Mouse (Mus musculus) hindbrain, embryonic 10.5 days (tissue): ENCODE data around the gene Fopnl. TPM values are rescaled to one million over a fixed set of nuclear protein-coding genes. Genes with fewer than 3 reads are reported as not detected.

Experiments
- DNase-seq: peaks from one replicate; pipeline ENCODE4 v3.0.0-alpha.2; 2017; ENCODE audit warnings: low spot score
- H3K27ac ChIP-seq: fragments of 300-500 bp; sonication (generic); 2 replicates; pipeline ENCODE4 v1.5.1; 2016; ENCODE audit warnings: mild to moderate bottlenecking, moderate library complexity
- H3K27me3 ChIP-seq: fragments of 300-500 bp; sonication (generic); 2 replicates; pipeline ENCODE4 v1.6.1; 2016; ENCODE audit warnings: mild to moderate bottlenecking; ENCODE audit not compliant: poor library complexity, insufficient read depth, severe bottlenecking
- H3K36me3 ChIP-seq: fragments of 300-500 bp; sonication (generic); 2 replicates; pipeline ENCODE4 v1.6.1; 2016; ENCODE audit warnings: mild to moderate bottlenecking, moderate library complexity
- H3K4me1 ChIP-seq: fragments of 300-500 bp; sonication (generic); replicated peaks from 2 replicates; pipeline ENCODE4 v1.6.1; 2016; ENCODE audit warnings: mild to moderate bottlenecking
- H3K4me3 ChIP-seq: fragments of 300-500 bp; sonication (generic); 2 replicates; pipeline ENCODE4 v1.5.1; 2016; ENCODE audit warnings: mild to moderate bottlenecking, moderate library complexity
- H3K9me3 ChIP-seq: fragments of 300-500 bp; sonication (generic); 2 replicates; pipeline ENCODE4 v1.6.1; 2016; ENCODE audit warnings: mild to moderate bottlenecking, moderate library complexity
- WGBS: fragments of 180-500 bp; shearing (Covaris S2); methylation state at CpG from one replicate; pipeline ENCODE4 v1.1.7; 2016; 5-methylcytosine and 5-hydroxymethylcytosine counted together
- polyA plus RNA-seq: library from polyadenylated mRNA; unstranded; fragments of >200 nt; fragmentation: Nextera tagmentation; extraction: Ambion mirVana; gene quantifications from 2 replicates; pipeline ENCODE4 v1.2.1, GENCODE M21; 2016

Gene Fopnl
- 143 and 164 TPM in 2 replicates for polyA plus RNA-seq

GRCm38 (mm10) chr16:14316884-14317876, at the start of gene Fopnl:
TSS of gene Fopnl (minus strand) at chr16:14317405.
- DNase-seq, result peak; percentile 95
- Histone ChIP-seq H3K4me1 (peaks cover 18% of the 10 kb centered on the region), H3K4me3 (peak within 1 kb of the TSS; percentile 80), H3K36me3 (peaks cover 19% of the 10 kb centered on the region), H3K27ac (peak within 1 kb of the TSS; percentile 96), H3K27me3 (no peaks in the 10 kb centered on the region), H3K9me3 (no peaks in the 10 kb centered on the region)
- 5% methylated on average over 51 of the region's 51 CpGs for WGBS

- no peak overlapping the region for H3K27ac ChIP-seq
- WGBS, result 100% methylated on average over 1 of the region's 1 CpGs
- no peak overlapping the region for H3K4me3 ChIP-seq
- peaks cover 13% of the 10 kb centered on the region for H3K4me1 ChIP-seq
- H3K9me3 ChIP-seq, result no peaks in the 10 kb centered on the region
- H3K27me3 ChIP-seq, result no peaks in the 10 kb centered on the region
- no peaks in the 10 kb centered on the region for H3K36me3 ChIP-seq
- no peak for DNase-seq
Observed at GRCm38 (mm10) chr16:14366017-14366416, 48.8 kb upstream of the Fopnl start.

GRCm38 (mm10) chr16:14365457-14365856, 48.3 kb upstream of the Fopnl start:
- no peak for DNase-seq

GRCm38 (mm10) chr16:14364066-14364465, 46.9 kb upstream of the Fopnl start:
- Histone ChIP-seq H3K27ac (no peak overlapping the region), H3K4me3 (no peak overlapping the region), H3K36me3 (no peaks in the 10 kb centered on the region), H3K27me3 (no peaks in the 10 kb centered on the region), H3K9me3 (no peaks in the 10 kb centered on the region), H3K4me1 (peaks cover 16% of the 10 kb centered on the region)
- no peak for DNase-seq
- WGBS, result 93% methylated on average over 6 of the region's 6 CpGs

More at GRCm38 (mm10) chr16:14365457-14365856, 48.3 kb upstream of the Fopnl start:
- H3K4me1 ChIP-seq, result peaks cover 16% of the 10 kb centered on the region
- WGBS, result 82% methylated on average over 4 of the region's 4 CpGs
- H3K27me3 ChIP-seq, result no peaks in the 10 kb centered on the region
- no peaks in the 10 kb centered on the region for H3K9me3 ChIP-seq
- H3K4me3 ChIP-seq, result no peak overlapping the region
- H3K36me3 ChIP-seq, result no peaks in the 10 kb centered on the region
- no peak overlapping the region for H3K27ac ChIP-seq

- H3K36me3 ChIP-seq, result no peaks in the 10 kb centered on the region
- DNase-seq, result no peak
- H3K27ac ChIP-seq, result no peak overlapping the region
- H3K9me3 ChIP-seq, result no peaks in the 10 kb centered on the region
- H3K27me3 ChIP-seq, result no peaks in the 10 kb centered on the region
- peaks cover 16% of the 10 kb centered on the region for H3K4me1 ChIP-seq
- H3K4me3 ChIP-seq, result no peak overlapping the region
- 94% methylated on average over 3 of the region's 3 CpGs for WGBS
Observed at GRCm38 (mm10) chr16:14363496-14363895, 46.3 kb upstream of the Fopnl start.

GRCm38 (mm10) chr16:14362099-14362820, 45.1 kb upstream of the Fopnl start:
- H3K27ac ChIP-seq, result peak overlapping the region; percentile 93
- peak; percentile 9 for DNase-seq
- no peaks in the 10 kb centered on the region for H3K36me3 ChIP-seq
- peak overlapping the region; percentile 88 for H3K4me3 ChIP-seq
- H3K27me3 ChIP-seq, result no peaks in the 10 kb centered on the region
- 34% methylated on average over 7 of the region's 7 CpGs for WGBS
- H3K9me3 ChIP-seq, result no peaks in the 10 kb centered on the region
- H3K4me1 ChIP-seq, result peaks cover 16% of the 10 kb centered on the region

- Histone ChIP-seq H3K27me3 (no peaks in the 10 kb centered on the region), H3K4me1 (peaks cover 16% of the 10 kb centered on the region), H3K9me3 (no peaks in the 10 kb centered on the region), H3K27ac (peak within 1 kb of the TSS; percentile 93), H3K36me3 (no peaks in the 10 kb centered on the region), H3K4me3 (peak within 1 kb of the TSS; percentile 88)
- under 1% methylated on average over 64 of the region's 64 CpGs for WGBS
- peak; percentile 78 for DNase-seq
Observed at GRCm38 (mm10) chr16:14361362-14362098, 44.3 kb upstream of the Fopnl start, which contains the start of gene Abcc1. TSS of gene Abcc1 (plus strand) at chr16:14361558.

- under 1% methylated on average over 7 of the region's 7 CpGs for WGBS
- Histone ChIP-seq H3K27ac (peak overlapping the region; percentile 93), H3K9me3 (no peaks in the 10 kb centered on the region), H3K27me3 (no peaks in the 10 kb centered on the region), H3K4me3 (peak overlapping the region; percentile 88), H3K4me1 (peaks cover 16% of the 10 kb centered on the region), H3K36me3 (no peaks in the 10 kb centered on the region)
- DNase-seq, result no peak
Observed at GRCm38 (mm10) chr16:14360931-14361330, 43.7 kb upstream of the Fopnl start.

GRCm38 (mm10) chr16:14358531-14358930, 41.3 kb upstream of the Fopnl start:
- H3K36me3 ChIP-seq, result no peaks in the 10 kb centered on the region
- 85% methylated on average over 1 of the region's 1 CpGs for WGBS
- peaks cover 16% of the 10 kb centered on the region for H3K4me1 ChIP-seq
- no peak for DNase-seq
- H3K9me3 ChIP-seq, result no peaks in the 10 kb centered on the region
- no peak overlapping the region for H3K4me3 ChIP-seq
- no peak overlapping the region for H3K27ac ChIP-seq
- no peaks in the 10 kb centered on the region for H3K27me3 ChIP-seq

GRCm38 (mm10) chr16:14357859-14358258, 40.7 kb upstream of the Fopnl start:
- no peaks in the 10 kb centered on the region for H3K36me3 ChIP-seq
- H3K27ac ChIP-seq, result no peak overlapping the region
- H3K27me3 ChIP-seq, result no peaks in the 10 kb centered on the region
- H3K9me3 ChIP-seq, result no peaks in the 10 kb centered on the region
- no peak for DNase-seq
- H3K4me1 ChIP-seq, result peaks cover 16% of the 10 kb centered on the region
- 76% methylated on average over 2 of the region's 2 CpGs for WGBS
- no peak overlapping the region for H3K4me3 ChIP-seq

GRCm38 (mm10) chr16:14352663-14353062, 35.5 kb upstream of the Fopnl start:
- WGBS, result 69% methylated on average over 5 of the region's 5 CpGs
- Histone ChIP-seq H3K4me1 (no peaks in the 10 kb centered on the region), H3K27ac (no peak overlapping the region), H3K4me3 (no peak overlapping the region), H3K9me3 (no peaks in the 10 kb centered on the region), H3K27me3 (no peaks in the 10 kb centered on the region), H3K36me3 (no peaks in the 10 kb centered on the region)
- DNase-seq, result no peak

GRCm38 (mm10) chr16:14352234-14352633, 35.0 kb upstream of the Fopnl start:
- Histone ChIP-seq H3K9me3 (no peaks in the 10 kb centered on the region), H3K4me3 (no peak overlapping the region), H3K27me3 (no peaks in the 10 kb centered on the region), H3K27ac (no peak overlapping the region), H3K36me3 (no peaks in the 10 kb centered on the region), H3K4me1 (no peaks in the 10 kb centered on the region)
- WGBS, result 84% methylated on average over 3 of the region's 3 CpGs
- DNase-seq, result no peak
